Mouse (Mus musculus): ENCODE results near the gene Fez1.

GRCm38 (mm10) chr9:36801961-36802360, 19.7 kb upstream of the Fez1 start:
- TF ChIP-seq CTCF (IDR thresholded peaks at IDR 0.05; ENCODE audit: extremely low read depth, insufficient read depth, low read length) (no peak), POLR2A (IDR thresholded peaks at IDR 0.05; ENCODE audit: extremely low read depth, insufficient read depth, low read length) (no peak)

Measured in cortical plate, adult 2 months (tissue).